Mouse (Mus musculus): ENCODE data around the gene Cog7.

GRCm38 (mm10) chr7:121871631-121872030, 109.9 kb downstream of the Cog7 start:
- no peak for TF ChIP-seq CTCF (IDR thresholded peaks at IDR 0.05)
- TF ChIP-seq EP300 (IDR thresholded peaks at IDR 0.05): no peak
